Mouse (Mus musculus): ENCODE measurements around the gene Gdf1. TPM values are rescaled to one million over a fixed set of nuclear protein-coding genes. Genes with fewer than 3 reads are reported as not detected.

Gdf1 gene
- total and polyA plus RNA-seq, 3 experiments: 0.14 TPM; not detected in 2

- intact Hi-C loops (cut with DNase I): no loop called here
Measured at GRCm38 (mm10) chr8:70285304-70285703, 44.3 kb upstream of the Gdf1 start.

GRCm38 (mm10) chr8:70286737-70287136 is 42.9 kb upstream of the Gdf1 start:
- H3K36me3 ChIP-seq (ENCODE audit: control insufficient read depth, insufficient read depth, low read length): no peaks in the 10 kb centered on the region
- WGBS: 92% methylated on average over 8 of the region's 8 CpGs

More at GRCm38 (mm10) chr8:70285304-70285703, 44.3 kb upstream of the Gdf1 start:
- no peaks in the 10 kb centered on the region for H3K36me3 ChIP-seq (ENCODE audit: control insufficient read depth, insufficient read depth, low read length)
- DNase-seq: no peak
- no peaks in the 10 kb centered on the region for H3K79me2 ChIP-seq (replicated peaks; ENCODE audit: control insufficient read depth, insufficient read depth, low read length)
- 97% methylated on average over 15 of the region's 15 CpGs for WGBS
- no peak overlapping the region for H3K9ac ChIP-seq (ENCODE audit: low read depth, low read length)
- no peak overlapping the region for H3K4me3 ChIP-seq
- H3K27ac ChIP-seq: no peak overlapping the region
- H3K27me3 ChIP-seq (ENCODE audit: control insufficient read depth, insufficient read depth, low read length): no peaks in the 10 kb centered on the region
- TF ChIP-seq CTCF (IDR thresholded peaks at IDR 0.05) (no peak), POLR2A (IDR thresholded peaks at IDR 0.05; ENCODE audit: insufficient read depth, low read depth, low read length) (no peak), EP300 (IDR thresholded peaks at IDR 0.05; ENCODE audit: insufficient read depth, low read depth, low read length) (no peak)
- peaks cover 7% of the 10 kb centered on the region for H3K4me1 ChIP-seq (ENCODE audit: control insufficient read depth, insufficient read depth, low read length)

GRCm38 (mm10) chr8:70293988-70294405 is 35.6 kb upstream of the Gdf1 start:
- intact Hi-C loops (cut with DNase I): no loop called here
- Histone ChIP-seq H3K36me3 (ENCODE audit: control insufficient read depth, insufficient read depth, low read length) (no peaks in the 10 kb centered on the region), H3K27ac (no peak overlapping the region), H3K27me3 (ENCODE audit: control insufficient read depth, insufficient read depth, low read length) (no peaks in the 10 kb centered on the region), H3K9ac (ENCODE audit: low read depth, low read length) (no peak overlapping the region), H3K4me3 (no peak overlapping the region), H3K4me1 (ENCODE audit: control insufficient read depth, insufficient read depth, low read length) (no peaks in the 10 kb centered on the region), H3K79me2 (replicated peaks; ENCODE audit: control insufficient read depth, insufficient read depth, low read length) (no peaks in the 10 kb centered on the region)
- no peak for DNase-seq
- no peak for TF ChIP-seq POLR2A (IDR thresholded peaks at IDR 0.05; ENCODE audit: insufficient read depth, low read depth, low read length)
- TF ChIP-seq CTCF (IDR thresholded peaks at IDR 0.05): no peak
- TF ChIP-seq EP300 (IDR thresholded peaks at IDR 0.05; ENCODE audit: insufficient read depth, low read depth, low read length): no peak
- 50% methylated on average over 5 of the region's 5 CpGs for whole genome bisulfite sequencing

More at GRCm38 (mm10) chr8:70286737-70287136, 42.9 kb upstream of the Gdf1 start:
- H3K27me3 ChIP-seq (ENCODE audit: control insufficient read depth, insufficient read depth, low read length): no peaks in the 10 kb centered on the region
- intact Hi-C loops (cut with DNase I): no loop called here
- no peak overlapping the region for H3K9ac ChIP-seq (ENCODE audit: low read depth, low read length)
- no peak for TF ChIP-seq POLR2A (IDR thresholded peaks at IDR 0.05; ENCODE audit: insufficient read depth, low read depth, low read length)
- peak; percentile 59 for TF ChIP-seq CTCF (IDR thresholded peaks at IDR 0.05)
- no peaks in the 10 kb centered on the region for H3K79me2 ChIP-seq (replicated peaks; ENCODE audit: control insufficient read depth, insufficient read depth, low read length)
- no peak overlapping the region for H3K4me3 ChIP-seq
- no peak for DNase-seq
- no peak overlapping the region for H3K27ac ChIP-seq
- peaks cover 7% of the 10 kb centered on the region for H3K4me1 ChIP-seq (ENCODE audit: control insufficient read depth, insufficient read depth, low read length)

- WGBS: 51% methylated on average over 3 of the region's 3 CpGs
- no peak overlapping the region for H3K9ac ChIP-seq (ENCODE audit: low read depth, low read length)
- peaks cover 10% of the 10 kb centered on the region for H3K4me1 ChIP-seq (ENCODE audit: control insufficient read depth, insufficient read depth, low read length)
- intact Hi-C loops (cut with DNase I): no loop called here
- no peaks in the 10 kb centered on the region for H3K27me3 ChIP-seq (ENCODE audit: control insufficient read depth, insufficient read depth, low read length)
- no peak overlapping the region for H3K27ac ChIP-seq
- no peak for TF ChIP-seq POLR2A (IDR thresholded peaks at IDR 0.05; ENCODE audit: insufficient read depth, low read depth, low read length)
- TF ChIP-seq CTCF (IDR thresholded peaks at IDR 0.05): no peak
- no peak for TF ChIP-seq EP300 (IDR thresholded peaks at IDR 0.05; ENCODE audit: insufficient read depth, low read depth, low read length)
- H3K4me3 ChIP-seq: no peak overlapping the region
- H3K36me3 ChIP-seq (ENCODE audit: control insufficient read depth, insufficient read depth, low read length): no peaks in the 10 kb centered on the region
- peaks cover 3% of the 10 kb centered on the region for H3K79me2 ChIP-seq (replicated peaks; ENCODE audit: control insufficient read depth, insufficient read depth, low read length)
- DNase-seq: no peak
Measured at GRCm38 (mm10) chr8:70300881-70301280, 28.7 kb upstream of the Gdf1 start.

- Histone ChIP-seq H3K27ac (peak within 1 kb of the TSS; percentile 89), H3K79me2 (replicated peaks; ENCODE audit: control insufficient read depth, insufficient read depth, low read length) (peaks cover 3% of the 10 kb centered on the region), H3K4me1 (ENCODE audit: control insufficient read depth, insufficient read depth, low read length) (peaks cover 10% of the 10 kb centered on the region), H3K36me3 (ENCODE audit: control insufficient read depth, insufficient read depth, low read length) (no peaks in the 10 kb centered on the region), H3K4me3 (peak within 1 kb of the TSS; percentile 74), H3K27me3 (ENCODE audit: control insufficient read depth, insufficient read depth, low read length) (no peaks in the 10 kb centered on the region), H3K9ac (ENCODE audit: low read depth, low read length) (peak within 1 kb of the TSS; percentile 80)
- peak; percentile 82 for TF ChIP-seq POLR2A (IDR thresholded peaks at IDR 0.05; ENCODE audit: insufficient read depth, low read depth, low read length)
- no peak for TF ChIP-seq CTCF (IDR thresholded peaks at IDR 0.05)
- TF ChIP-seq EP300 (IDR thresholded peaks at IDR 0.05; ENCODE audit: insufficient read depth, low read depth, low read length): peak; percentile 56; the same call in 1 of the 2 replicates
- under 1% methylated on average over 40 of the region's 40 CpGs for WGBS
- intact Hi-C loops (cut with DNase I): loop anchor here (1.0 to 2.0 kb wide), 2 partner anchors 20 to 51 kb away; partner anchors contain the start of genes Homer3 and Upf1
- DNase-seq: peak; percentile 94 to 95
Measured at GRCm38 (mm10) chr8:70302358-70302890, 27.2 kb upstream of the Gdf1 start, which contains the start of the genes Ddx49 and Cope. Gene Ddx49 (minus strand): TSS chr8:70302489. Gene Cope (plus strand): TSS chr8:70302518.

- intact Hi-C loops (cut with DNase I): loop anchor here (1.0 to 2.0 kb wide), 2 partner anchors 20 to 50 kb away; partner anchors contain the start of genes Homer3 and Upf1
- H3K27ac ChIP-seq: peak overlapping the region; percentile 89
Measured at GRCm38 (mm10) chr8:70302901-70303300, 26.7 kb upstream of the Gdf1 start.

More at GRCm38 (mm10) chr8:70302901-70303300, 26.7 kb upstream of the Gdf1 start:
- Histone ChIP-seq H3K4me1 (ENCODE audit: control insufficient read depth, insufficient read depth, low read length) (peaks cover 10% of the 10 kb centered on the region), H3K9ac (ENCODE audit: low read depth, low read length) (peak overlapping the region; percentile 80), H3K79me2 (replicated peaks; ENCODE audit: control insufficient read depth, insufficient read depth, low read length) (peaks cover 3% of the 10 kb centered on the region), H3K4me3 (peak overlapping the region; percentile 74), H3K27me3 (ENCODE audit: control insufficient read depth, insufficient read depth, low read length) (no peaks in the 10 kb centered on the region), H3K36me3 (ENCODE audit: control insufficient read depth, insufficient read depth, low read length) (no peaks in the 10 kb centered on the region)
- no peak for DNase-seq
- TF ChIP-seq CTCF (IDR thresholded peaks at IDR 0.05) (no peak), POLR2A (IDR thresholded peaks at IDR 0.05; ENCODE audit: insufficient read depth, low read depth, low read length) (no peak), EP300 (IDR thresholded peaks at IDR 0.05; ENCODE audit: insufficient read depth, low read depth, low read length) (no peak)
- 3% methylated on average over 16 of the region's 16 CpGs for WGBS

Measured in heart, adult 2 months (tissue).